Mouse (Mus musculus): ENCODE results near the gene Tnrc6c. TPM values are rescaled to one million over a fixed set of nuclear protein-coding genes. Genes with fewer than 3 reads are reported as not detected.

The Tnrc6c gene
- polyA plus RNA-seq, 1 experiment from 2014 or later: 28.1 TPM

DNA sequence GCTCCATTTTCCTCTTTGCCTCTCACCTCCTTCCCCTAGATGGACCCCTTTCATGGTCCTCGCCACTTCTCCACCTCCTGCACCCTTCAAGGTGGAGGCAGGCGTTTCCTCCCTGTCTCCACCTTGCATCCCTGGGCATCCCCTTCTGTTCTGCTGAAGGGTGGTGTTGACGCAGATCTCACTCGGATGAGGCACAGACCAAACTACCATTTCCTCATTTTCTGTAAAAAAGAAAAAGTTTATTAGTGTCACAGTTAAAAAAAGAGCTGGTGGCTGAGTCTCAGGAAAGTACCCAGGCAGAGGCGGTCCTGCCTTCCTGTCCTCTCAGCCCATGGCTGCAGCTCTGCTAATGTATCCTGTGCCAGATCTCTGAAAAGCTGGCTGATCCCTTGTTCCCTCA lies 145.1 kb downstream of the Tnrc6c start:
- no peak for ATAC-seq
- Histone ChIP-seq H3K4me2 (ENCODE audit: low read length) (no peak overlapping the region), H3K27me3 (ENCODE audit: control insufficient read depth, insufficient read depth, low read depth, low read length) (no peaks in the 10 kb centered on the region), H3K36me3 (ENCODE audit: control insufficient read depth, insufficient read depth, low read length) (no peaks in the 10 kb centered on the region), H3K27ac (ENCODE audit: low read length) (no peak overlapping the region), H3K9me3 (replicated peaks; ENCODE audit: control insufficient read depth, low read length, poor library complexity, severe bottlenecking) (no peaks in the 10 kb centered on the region), H3K4me3 (ENCODE audit: low read depth, low read length) (no peak overlapping the region), H3K9ac (ENCODE audit: low read depth, low read length) (no peak overlapping the region), H3K4me1 (ENCODE audit: control insufficient read depth, insufficient read depth, low read length) (no peaks in the 10 kb centered on the region)
- WGBS: 58% methylated on average over 5 of the region's 5 CpGs

DNA sequence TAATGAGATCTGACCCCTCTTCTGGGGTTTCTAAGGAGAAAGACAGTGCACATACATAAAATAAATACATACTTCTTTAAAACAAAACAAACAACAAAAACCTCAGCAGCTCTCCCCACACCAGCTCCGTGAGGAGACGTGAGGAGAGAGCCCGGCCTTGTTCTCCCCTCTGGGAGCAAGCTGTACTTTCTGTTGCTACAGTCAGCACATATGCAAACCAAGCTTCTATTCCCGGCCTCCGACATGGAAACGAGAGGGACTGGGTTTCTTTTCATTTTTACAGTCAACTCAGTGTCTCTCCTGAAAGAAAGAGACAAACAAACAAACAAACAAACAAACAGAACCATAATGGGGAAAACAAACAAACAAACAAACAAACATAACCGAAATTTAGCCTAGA lies 145.9 kb downstream of the Tnrc6c start:
- WGBS: 83% methylated on average over 7 of the region's 7 CpGs
- H3K4me1 ChIP-seq (ENCODE audit: control insufficient read depth, insufficient read depth, low read length): no peaks in the 10 kb centered on the region
- no peak for ATAC-seq

DNA sequence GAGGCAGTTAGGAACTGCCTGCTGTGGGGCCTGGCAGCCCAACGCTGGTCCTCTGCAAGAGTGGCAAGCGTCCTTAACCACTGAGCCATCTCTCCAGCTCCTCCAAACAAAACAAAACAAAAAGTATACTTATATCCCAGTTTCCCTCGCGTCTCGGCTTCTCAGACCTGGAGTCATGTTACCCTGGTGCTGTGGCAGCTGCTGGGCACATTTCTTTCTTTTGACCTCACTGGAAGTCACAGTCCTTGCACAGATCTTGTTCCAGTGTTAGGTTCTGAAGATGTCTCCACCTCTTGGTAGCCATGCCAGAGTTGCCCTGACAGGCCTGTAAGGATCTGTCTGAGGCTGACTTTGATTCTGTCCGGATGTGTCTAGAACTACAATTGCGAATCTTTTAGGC lies 147.6 kb downstream of the Tnrc6c start:
- Histone ChIP-seq H3K9me3 (replicated peaks; ENCODE audit: control insufficient read depth, low read length, poor library complexity, severe bottlenecking) (no peaks in the 10 kb centered on the region), H3K36me3 (ENCODE audit: control insufficient read depth, insufficient read depth, low read length) (no peaks in the 10 kb centered on the region), H3K4me1 (ENCODE audit: control insufficient read depth, insufficient read depth, low read length) (no peaks in the 10 kb centered on the region), H3K4me3 (ENCODE audit: low read depth, low read length) (no peak overlapping the region), H3K9ac (ENCODE audit: low read depth, low read length) (no peak overlapping the region), H3K27me3 (ENCODE audit: control insufficient read depth, insufficient read depth, low read depth, low read length) (no peaks in the 10 kb centered on the region), H3K4me2 (ENCODE audit: low read length) (no peak overlapping the region), H3K27ac (ENCODE audit: low read length) (no peak overlapping the region)
- 74% methylated on average over 7 of the region's 7 CpGs for WGBS
- ATAC-seq: no peak

More for the DNA sequence above, 145.9 kb downstream of the Tnrc6c start:
- no peak overlapping the region for H3K9ac ChIP-seq (ENCODE audit: low read depth, low read length)
- no peaks in the 10 kb centered on the region for H3K9me3 ChIP-seq (replicated peaks; ENCODE audit: control insufficient read depth, low read length, poor library complexity, severe bottlenecking)
- no peaks in the 10 kb centered on the region for H3K27me3 ChIP-seq (ENCODE audit: control insufficient read depth, insufficient read depth, low read depth, low read length)
- no peak overlapping the region for H3K4me2 ChIP-seq (ENCODE audit: low read length)
- no peak overlapping the region for H3K27ac ChIP-seq (ENCODE audit: low read length)
- H3K36me3 ChIP-seq (ENCODE audit: control insufficient read depth, insufficient read depth, low read length): no peaks in the 10 kb centered on the region
- H3K4me3 ChIP-seq (ENCODE audit: low read depth, low read length): no peak overlapping the region

DNA sequence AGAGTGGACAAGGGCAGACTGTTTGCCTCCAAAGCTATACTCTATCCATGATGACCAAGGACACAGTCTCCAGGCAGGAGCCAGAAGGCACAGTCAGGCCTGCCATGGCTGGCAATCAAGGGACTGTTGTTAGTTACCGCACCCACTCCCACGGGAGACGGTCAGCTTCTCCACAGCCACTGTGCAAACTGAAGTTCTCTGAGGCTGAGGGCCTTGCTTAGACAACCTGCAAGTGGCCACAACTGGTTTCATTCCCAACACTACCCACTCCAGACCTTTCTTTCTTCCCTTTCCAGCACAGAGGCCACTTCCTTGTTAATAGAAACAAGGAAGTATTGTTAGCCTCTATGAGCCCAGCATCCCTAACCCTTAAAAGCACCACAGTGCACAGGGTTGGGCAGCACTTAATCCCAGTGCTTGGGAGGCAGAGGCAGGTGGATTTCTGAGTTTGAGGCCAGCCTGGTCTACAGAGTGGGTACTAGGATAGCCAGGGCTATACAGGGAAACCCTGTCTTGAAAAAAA lies 149.1 kb downstream of the Tnrc6c start:
- no peak overlapping the region for H3K27ac ChIP-seq (ENCODE audit: low read length)
- no peaks in the 10 kb centered on the region for H3K4me1 ChIP-seq (ENCODE audit: control insufficient read depth, insufficient read depth, low read length)
- WGBS: 84% methylated on average over 3 of the region's 3 CpGs
- H3K9me3 ChIP-seq (replicated peaks; ENCODE audit: control insufficient read depth, low read length, poor library complexity, severe bottlenecking): no peaks in the 10 kb centered on the region
- no peak overlapping the region for H3K4me3 ChIP-seq (ENCODE audit: low read depth, low read length)
- no peak for ATAC-seq
- H3K36me3 ChIP-seq (ENCODE audit: control insufficient read depth, insufficient read depth, low read length): no peaks in the 10 kb centered on the region
- no peak overlapping the region for H3K4me2 ChIP-seq (ENCODE audit: low read length)
- no peaks in the 10 kb centered on the region for H3K27me3 ChIP-seq (ENCODE audit: control insufficient read depth, insufficient read depth, low read depth, low read length)
- no peak overlapping the region for H3K9ac ChIP-seq (ENCODE audit: low read depth, low read length)

DNA sequence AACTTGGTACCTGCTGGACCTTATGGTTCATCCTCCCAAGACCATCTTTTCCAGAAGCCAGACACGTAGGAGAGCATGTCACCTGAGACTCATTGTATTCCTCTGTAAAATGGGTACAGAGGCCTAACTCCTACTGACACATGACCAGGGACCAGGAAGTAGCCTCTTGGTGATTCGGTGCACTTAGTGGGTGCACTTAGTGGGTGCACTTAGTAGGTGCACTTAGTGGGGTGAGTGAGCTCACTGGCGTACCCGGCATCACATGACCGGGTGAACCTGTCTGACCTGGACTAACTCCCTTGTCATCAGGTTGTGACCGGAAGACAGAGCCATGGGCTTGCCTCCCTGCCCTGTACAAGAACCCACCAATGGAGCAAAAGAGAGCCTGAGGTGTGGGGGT lies 152.7 kb downstream of the Tnrc6c start:
- peaks cover 10% of the 10 kb centered on the region; the same call in 1 of the 2 replicates for H3K4me1 ChIP-seq (ENCODE audit: control insufficient read depth, insufficient read depth, low read length)
- H3K27ac ChIP-seq (ENCODE audit: low read length): no peak overlapping the region
- no peaks in the 10 kb centered on the region for H3K9me3 ChIP-seq (replicated peaks; ENCODE audit: control insufficient read depth, low read length, poor library complexity, severe bottlenecking)
- H3K36me3 ChIP-seq (ENCODE audit: control insufficient read depth, insufficient read depth, low read length): no peaks in the 10 kb centered on the region
- H3K27me3 ChIP-seq (ENCODE audit: control insufficient read depth, insufficient read depth, low read depth, low read length): peaks cover 14% of the 10 kb centered on the region
- 92% methylated on average over 6 of the region's 6 CpGs for WGBS
- H3K4me2 ChIP-seq (ENCODE audit: low read length): no peak overlapping the region
- no peak for ATAC-seq
- H3K4me3 ChIP-seq (ENCODE audit: low read depth, low read length): no peak overlapping the region
- H3K9ac ChIP-seq (ENCODE audit: low read depth, low read length): no peak overlapping the region

DNA sequence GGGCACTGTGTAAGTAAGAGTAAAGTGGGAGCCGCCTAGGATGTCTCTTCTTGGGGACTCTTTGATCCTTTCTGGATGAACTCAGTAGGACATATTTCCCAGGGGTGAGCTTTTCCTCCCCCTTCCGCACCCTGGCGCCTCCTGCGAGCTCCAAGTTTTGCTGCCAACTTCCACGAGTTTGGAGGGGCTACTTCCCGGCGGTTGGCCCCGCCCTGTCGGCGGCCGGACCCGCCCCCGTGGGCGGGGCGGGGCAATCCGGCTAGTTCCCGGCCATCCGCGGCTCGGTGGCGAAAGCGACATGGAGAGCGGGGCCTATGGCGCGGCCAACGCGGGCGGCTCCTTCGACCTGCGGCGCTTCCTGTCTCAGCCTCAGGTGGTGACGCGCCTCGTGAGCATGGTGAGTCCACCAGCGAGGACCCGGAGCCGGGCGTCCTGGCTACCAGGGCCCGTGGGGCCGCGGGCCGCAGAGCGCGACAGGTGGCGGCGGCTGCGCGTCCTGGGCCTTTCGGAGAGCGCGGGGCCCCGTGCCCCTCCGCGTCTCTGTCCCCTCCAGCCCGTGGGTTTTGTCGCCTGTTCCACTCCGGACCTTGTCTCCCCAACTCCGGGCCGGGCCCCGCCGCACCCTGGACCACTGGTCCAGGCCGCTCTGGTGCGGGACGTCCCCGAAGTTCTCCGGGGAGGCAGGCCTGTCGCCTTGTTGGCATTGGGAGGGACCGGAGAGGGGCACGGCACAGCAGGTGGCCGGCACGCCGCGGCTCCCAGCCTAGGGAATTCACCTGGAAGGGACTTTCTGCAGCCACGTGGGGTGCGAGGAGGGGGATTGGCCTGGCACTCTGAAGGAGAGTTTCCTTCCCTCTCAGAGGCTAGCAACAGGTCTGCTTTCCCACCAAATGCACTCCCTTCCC lies 155.6 kb downstream of the Tnrc6c start, which contains the start of the genes Gm20708 and Syngr2:
TSS of gene Gm20708 (plus strand) at position 262 of the 905 bp plus-strand sequence.
TSS of gene Syngr2 (plus strand) at position 262 of the 905 bp plus-strand sequence.
- no peak within 1 kb of the TSS for H3K27ac ChIP-seq (ENCODE audit: low read length)
- peak within 1 kb of the TSS; percentile 46 for H3K4me3 ChIP-seq (ENCODE audit: low read depth, low read length)
- WGBS: under 1% methylated on average over 64 of the region's 75 CpGs
- no peaks in the 10 kb centered on the region for H3K9me3 ChIP-seq (replicated peaks; ENCODE audit: control insufficient read depth, low read length, poor library complexity, severe bottlenecking)
- peak within 1 kb of the TSS; percentile 49 for H3K9ac ChIP-seq (ENCODE audit: low read depth, low read length)
- no peaks in the 10 kb centered on the region for H3K36me3 ChIP-seq (ENCODE audit: control insufficient read depth, insufficient read depth, low read length)
- H3K4me1 ChIP-seq (ENCODE audit: control insufficient read depth, insufficient read depth, low read length): peaks cover 10% of the 10 kb centered on the region; the same call in 1 of the 2 replicates
- peaks cover 14% of the 10 kb centered on the region for H3K27me3 ChIP-seq (ENCODE audit: control insufficient read depth, insufficient read depth, low read depth, low read length)
- ATAC-seq: peak; percentile 46
- peak within 1 kb of the TSS; percentile 95 for H3K4me2 ChIP-seq (ENCODE audit: low read length)

DNA sequence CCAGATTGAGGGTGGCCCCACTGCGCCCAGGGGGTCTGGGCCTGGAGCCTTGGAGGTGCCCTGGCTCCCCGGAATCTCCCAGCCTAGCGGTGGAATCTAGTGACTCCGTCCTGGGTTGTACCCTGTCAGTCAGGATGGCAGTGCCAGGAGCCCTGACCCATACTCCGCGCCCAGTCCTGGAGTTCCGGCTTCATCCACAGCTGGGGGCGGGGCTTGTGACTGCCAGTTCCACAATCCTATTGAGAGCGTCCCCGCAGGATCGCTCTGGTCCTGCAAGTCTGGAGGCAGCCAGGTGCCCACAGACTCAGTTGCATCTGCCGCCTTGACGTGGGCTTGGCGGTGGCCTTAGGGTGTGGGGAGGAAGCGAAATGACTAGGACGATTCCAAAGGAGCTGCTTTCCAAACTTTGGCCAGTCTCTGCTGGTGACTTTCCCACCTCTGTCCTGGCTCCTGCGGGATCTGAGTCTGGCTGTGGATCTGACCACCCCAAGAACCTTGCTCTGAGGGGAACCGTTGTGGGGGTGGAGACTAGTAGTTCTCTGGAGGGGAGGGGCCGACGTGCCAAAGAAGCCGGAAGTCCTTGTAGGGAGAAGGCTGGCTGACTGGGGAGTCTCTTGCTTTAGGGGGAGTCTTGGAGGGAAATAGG lies 156.4 kb downstream of the Tnrc6c start:
- peak; percentile 85 for ATAC-seq
- Histone ChIP-seq H3K4me3 (ENCODE audit: low read depth, low read length) (peak overlapping the region; percentile 46), H3K9me3 (replicated peaks; ENCODE audit: control insufficient read depth, low read length, poor library complexity, severe bottlenecking) (no peaks in the 10 kb centered on the region), H3K27ac (ENCODE audit: low read length) (no peak overlapping the region), H3K36me3 (ENCODE audit: control insufficient read depth, insufficient read depth, low read length) (no peaks in the 10 kb centered on the region), H3K4me1 (ENCODE audit: control insufficient read depth, insufficient read depth, low read length) (peaks cover 10% of the 10 kb centered on the region; the same call in 1 of the 2 replicates), H3K9ac (ENCODE audit: low read depth, low read length) (peak overlapping the region; percentile 49), H3K27me3 (ENCODE audit: control insufficient read depth, insufficient read depth, low read depth, low read length) (peaks cover 14% of the 10 kb centered on the region), H3K4me2 (ENCODE audit: low read length) (peak overlapping the region; percentile 95)
- WGBS: under 1% methylated on average over 21 of the region's 21 CpGs
